22 mouse cellular contexts compared by ENCODE assay signal in the genomic region with DNA sequence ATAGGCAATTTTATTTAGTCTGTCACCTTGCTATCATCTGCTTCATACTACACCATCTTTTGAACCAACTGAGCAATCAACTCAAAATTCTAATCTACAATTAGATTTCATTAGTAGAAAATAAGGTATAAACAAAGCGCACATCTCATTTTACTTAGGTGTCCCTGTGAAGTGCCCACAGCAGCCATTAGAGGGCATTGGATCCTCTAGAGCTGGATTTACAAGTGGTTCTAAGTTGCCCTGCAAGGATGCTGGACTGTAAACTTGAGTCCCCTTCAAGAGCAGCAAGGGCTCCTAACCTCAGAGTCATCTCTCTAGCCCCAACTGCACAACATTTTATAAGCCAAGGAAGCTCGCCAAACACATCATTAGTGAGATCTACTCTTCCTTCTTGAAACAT.
DNase-seq lines count a peak whose midpoint lies in the region; ATAC-seq and TF ChIP-seq lines count a peak whose summit lies in the region.
"Had no signal": no experiment of that assay in that cellular context is flagged by ENCODE, and none has a peak within 500 bp of the region (broad histone marks: within the 10 kb centered on the region; RNA-seq: fewer than 3 reads in every experiment).

No protein-coding gene starts in this region.

- peak; percentile 28 for TF ChIP-seq CTCF in heart, adult 2 months (IDR thresholded peaks at IDR 0.05)

- H3K4me2 ChIP-seq in heart, embryonic 11.5 days, result no peak overlapping the region
- H3K4me2 ChIP-seq: embryonic facial prominence, embryonic 13.5 days; hindbrain, embryonic 15.5 days; midbrain, embryonic 13.5 days; neural tube, embryonic 12.5 days had no signal

- H3K4me3 ChIP-seq in heart, adult 2 months, result no peak overlapping the region
- no peak overlapping the region for H3K4me3 ChIP-seq in heart, embryonic 11.5 days (ENCODE audit: low read depth, low read length)
- H3K4me3 ChIP-seq: embryonic facial prominence, embryonic 13.5 days; hindbrain, embryonic 15.5 days; megakaryocyte, embryonic 14.5 days; midbrain, embryonic 13.5 days; neural tube, embryonic 12.5 days had no signal

- no peak for ATAC-seq in heart, embryonic 11.5 days (replicated peaks; ENCODE audit: insufficient number of reproducible peaks, low FRiP score, low TSS enrichment)
- ATAC-seq: forebrain, embryonic 14.5 days; midbrain, embryonic 13.5 days had no signal

- TF ChIP-seq POLR2A in heart, adult 2 months (IDR thresholded peaks at IDR 0.05; ENCODE audit: insufficient read depth, low read depth, low read length), result no peak

- WGBS in heart, adult 2 months, result 81% methylated on average over 2 of the region's 2 CpGs
- WGBS in heart, embryonic 11.5 days (ENCODE audit: insufficient replicate concordance), result 82% methylated on average over 2 of the region's 2 CpGs

- no peaks in the 10 kb centered on the region for H3K36me3 ChIP-seq in heart, adult 2 months (ENCODE audit: control insufficient read depth, insufficient read depth, low read length)
- H3K36me3 ChIP-seq in heart, embryonic 11.5 days (ENCODE audit: control insufficient read depth, insufficient read depth, low read length), result no peaks in the 10 kb centered on the region
- H3K36me3 ChIP-seq: embryonic facial prominence, embryonic 13.5 days; hindbrain, embryonic 15.5 days; midbrain, embryonic 13.5 days; neural tube, embryonic 12.5 days had no signal

- no peaks in the 10 kb centered on the region for H3K4me1 ChIP-seq in heart, adult 2 months (ENCODE audit: control insufficient read depth, insufficient read depth, low read length)
- no peaks in the 10 kb centered on the region for H3K4me1 ChIP-seq in heart, embryonic 11.5 days (ENCODE audit: control insufficient read depth, insufficient read depth, low read length)
- H3K4me1 ChIP-seq: embryonic facial prominence, embryonic 13.5 days; hindbrain, embryonic 15.5 days; megakaryocyte, embryonic 14.5 days; midbrain, embryonic 13.5 days; neural tube, embryonic 12.5 days had no signal

- intact Hi-C loops in heart, adult 2 months (cut with DNase I), result no loop called here

- H3K9ac ChIP-seq in heart, adult 2 months (ENCODE audit: low read depth, low read length), result no peak overlapping the region
- no peak overlapping the region for H3K9ac ChIP-seq in heart, embryonic 11.5 days (ENCODE audit: low read depth, low read length)
- H3K9ac ChIP-seq: embryonic facial prominence, embryonic 13.5 days; hindbrain, embryonic 15.5 days; midbrain, embryonic 13.5 days; neural tube, embryonic 12.5 days had no signal

- no peak for DNase-seq in heart, adult 2 months
- peak; percentile 23 for DNase-seq in kidney, postnatal 14 days
- DNase-seq in kidney, adult 8-10 months, result no peak
- DNase-seq in 3T3-L1 (ENCODE audit: low read depth, low spot score) (peak; percentile 5), MN1 (ENCODE audit: low spot score) (peak; percentile 41)
- DNase-seq in thymus, postnatal 36 days, result no peak
- DNase-seq in adrenal gland, postnatal 14 days, result no peak
- DNase-seq: adrenal gland, postnatal 36 days; cerebellum, adult 11 months; cerebellum, adult 9-11 months; gastrocnemius, postnatal 36 days; kidney, adult 11 months; lung, postnatal 10 days; right cerebral cortex, postnatal 25 days; thymus, postnatal 14 days had no signal

- no peak overlapping the region for H3K27ac ChIP-seq in heart, adult 2 months
- H3K27ac ChIP-seq in heart, embryonic 11.5 days (ENCODE audit: low read depth, low read length), result no peak overlapping the region
- H3K27ac ChIP-seq: embryonic facial prominence, embryonic 13.5 days; hindbrain, embryonic 15.5 days; midbrain, embryonic 13.5 days; neural tube, embryonic 12.5 days had no signal

- no peaks in the 10 kb centered on the region for H3K9me3 ChIP-seq in heart, embryonic 11.5 days (replicated peaks; ENCODE audit: control insufficient read depth, low read length)
- H3K9me3 ChIP-seq: embryonic facial prominence, embryonic 13.5 days; hindbrain, embryonic 15.5 days; midbrain, embryonic 13.5 days; neural tube, embryonic 12.5 days had no signal

- no peaks in the 10 kb centered on the region for H3K27me3 ChIP-seq in heart, adult 2 months (ENCODE audit: control insufficient read depth, insufficient read depth, low read length)
- no peaks in the 10 kb centered on the region for H3K27me3 ChIP-seq in heart, embryonic 11.5 days (ENCODE audit: control insufficient read depth, insufficient read depth, low read length)
- H3K27me3 ChIP-seq: embryonic facial prominence, embryonic 13.5 days; hindbrain, embryonic 15.5 days; megakaryocyte, embryonic 14.5 days; midbrain, embryonic 13.5 days; neural tube, embryonic 12.5 days had no signal

- no peaks in the 10 kb centered on the region; the same call in 1 of the 2 replicates for H3K79me2 ChIP-seq in heart, adult 2 months (replicated peaks; ENCODE audit: control insufficient read depth, insufficient read depth, low read length)

- TF ChIP-seq EP300 in heart, adult 2 months (IDR thresholded peaks at IDR 0.05; ENCODE audit: insufficient read depth, low read depth, low read length), result no peak

Comparison
In these comparisons a context has a peak if more than half of its experiments do, and no peak if none do; other contexts are left out.
1. DNase-seq: peak in kidney, postnatal 14 days (single experiment), 3T3-L1 (single experiment) and MN1 (single experiment); none in heart, adult 2 months (0 of 2), kidney, adult 8-10 months (0 of 2), thymus, postnatal 36 days (0 of 2) and adrenal gland, postnatal 14 days (single experiment).